Mouse (Mus musculus): Measurements from ENCODE around the gene 4930402H24Rik.

- TF ChIP-seq GATA1 (IDR thresholded peaks at IDR 0.05; ENCODE audit: borderline replicate concordance, low read length) (no peak), FLI1 (IDR thresholded peaks at IDR 0.05; ENCODE audit: low read length) (no peak)
Observed at GRCm38 (mm10) chr2:130754596-130754995, 151.6 kb downstream of the 4930402H24Rik start.
